Mouse (Mus musculus) hindbrain, embryonic 11.5 days (tissue): ENCODE measurements at regions not wholly inside any gene's neighbourhood (a gene's known extent, or its start where the extent isn't known, plus 50 kb on each side); places are given as distances from the start of the nearest gene placed in this dataset.
"Not testable (repeated sequence)": the region's sequence is repeated elsewhere in the genome, so short reads cannot be mapped to it uniquely, and the experiment has no call there.

Experiments used
- ATAC-seq: fragments of 200-750 bp; cut with Nextera tagmentation; 2 replicates; pipeline ENCODE4 v1.8.0; 2017; ENCODE audit warnings: mild to moderate bottlenecking, moderate TSS enrichment, moderate library complexity; ENCODE audit not compliant: low FRiP score
- DNase-seq: peaks from one replicate; pipeline ENCODE4 v3.0.0-alpha.2; 2015; ENCODE audit warnings: low spot score
- H3K27ac ChIP-seq: fragments of 300-500 bp; sonication (generic); 2 replicates; pipeline ENCODE4 v1.5.1; 2014; ENCODE audit warnings: mild to moderate bottlenecking, low read depth, low read length
- H3K27me3 ChIP-seq: fragments of 300-500 bp; sonication (generic); 2 replicates; pipeline ENCODE4 v1.6.1; 2014; ENCODE audit warnings: mild to moderate bottlenecking, low read length, moderate library complexity, mixed read lengths; ENCODE audit not compliant: control insufficient read depth, insufficient read depth
- H3K36me3 ChIP-seq: fragments of 300-500 bp; sonication (generic); 2 replicates; pipeline ENCODE4 v1.6.1; 2014; ENCODE audit warnings: mild to moderate bottlenecking, low read length, moderate library complexity, mixed read lengths; ENCODE audit not compliant: control insufficient read depth, insufficient read depth
- H3K4me1 ChIP-seq: fragments of 300-500 bp; sonication (generic); replicated peaks from 2 replicates; pipeline ENCODE4 v1.6.1; 2014; ENCODE audit warnings: low read length, mixed read lengths; ENCODE audit not compliant: control insufficient read depth, insufficient read depth
- H3K4me2 ChIP-seq: fragments of 300-500 bp; sonication (generic); replicated peaks from 2 replicates; pipeline ENCODE4 v1.6.1; 2014; ENCODE audit warnings: mild to moderate bottlenecking, low read depth, low read length
- H3K4me3 ChIP-seq: fragments of 300-500 bp; sonication (generic); 2 replicates; pipeline ENCODE4 v1.5.1; 2014; ENCODE audit warnings: low read depth, low read length
- H3K9ac ChIP-seq: fragments of 300-500 bp; sonication (generic); 2 replicates; pipeline ENCODE4 v1.6.1; 2014; ENCODE audit warnings: low read depth, low read length
- H3K9me3 ChIP-seq: fragments of 300-500 bp; sonication (generic); 2 replicates; pipeline ENCODE4 v1.6.1; 2016; ENCODE audit warnings: low read length; ENCODE audit not compliant: control insufficient read depth
- WGBS: fragments of 180-500 bp; shearing (Covaris S2); extraction: QIAGEN DNeasy Blood & Tissue Kit; methylation state at CpG from one replicate; pipeline ENCODE4 v1.1.7; 2014; 5-methylcytosine and 5-hydroxymethylcytosine counted together

DNA sequence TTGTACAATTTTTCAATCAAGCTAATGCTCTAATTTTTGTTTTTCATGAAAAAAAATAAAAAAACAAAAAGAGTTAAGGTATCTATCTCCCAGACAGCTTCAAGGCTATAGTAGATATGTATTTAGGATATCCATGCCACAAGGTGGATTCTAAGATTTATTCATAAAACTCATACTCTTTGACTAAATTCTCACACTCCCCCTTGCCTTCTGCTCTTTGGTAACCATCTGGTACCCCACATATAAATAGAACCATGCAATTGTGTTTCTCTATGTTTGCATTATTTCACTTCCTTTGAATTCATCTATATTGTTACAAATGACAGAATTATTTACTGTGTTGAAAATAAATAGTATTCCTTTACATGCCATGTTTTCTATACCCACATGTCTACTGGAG is 287.2 kb downstream of the Gm11232 start:
- Histone ChIP-seq H3K4me3 (no peak overlapping the region), H3K27ac (no peak overlapping the region), H3K4me1 (no peaks in the 10 kb centered on the region), H3K27me3 (no peaks in the 10 kb centered on the region), H3K9me3 (no peaks in the 10 kb centered on the region), H3K4me2 (no peak overlapping the region), H3K9ac (no peak overlapping the region), H3K36me3 (no peaks in the 10 kb centered on the region)
- ATAC-seq (no peak), DNase-seq (no peak)

DNA sequence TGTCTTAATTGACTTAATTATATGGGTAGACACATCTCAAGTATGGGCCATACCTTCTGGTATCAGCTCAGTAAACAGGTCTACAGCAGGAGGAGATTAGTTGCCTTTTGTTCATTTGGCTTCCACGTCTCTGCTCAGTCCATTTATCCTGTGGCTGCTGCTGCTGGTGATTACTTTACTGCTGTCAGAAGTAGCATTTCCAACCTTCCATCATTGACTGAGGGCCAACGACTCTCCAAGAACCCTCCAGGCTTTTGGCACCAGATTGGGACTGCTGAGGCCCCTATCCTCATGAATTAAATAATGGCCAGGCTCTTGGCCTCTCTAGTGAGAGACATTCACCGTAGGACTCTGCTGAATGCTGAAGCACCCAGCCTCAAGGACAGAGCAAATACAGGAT is 303.0 kb downstream of the Gm11232 start:
- no peaks in the 10 kb centered on the region for H3K27me3 ChIP-seq
- H3K36me3 ChIP-seq: no peaks in the 10 kb centered on the region
- no peak overlapping the region for H3K27ac ChIP-seq
- no peaks in the 10 kb centered on the region for H3K4me1 ChIP-seq
- no peaks in the 10 kb centered on the region for H3K9me3 ChIP-seq
- no peak overlapping the region for H3K4me3 ChIP-seq
- no peak for DNase-seq
- WGBS: 62% methylated on average over 3 of the region's 3 CpGs
- H3K4me2 ChIP-seq: no peak overlapping the region
- peak; percentile 53; the same call in 1 of the 2 replicates for ATAC-seq
- H3K9ac ChIP-seq: no peak overlapping the region

DNA sequence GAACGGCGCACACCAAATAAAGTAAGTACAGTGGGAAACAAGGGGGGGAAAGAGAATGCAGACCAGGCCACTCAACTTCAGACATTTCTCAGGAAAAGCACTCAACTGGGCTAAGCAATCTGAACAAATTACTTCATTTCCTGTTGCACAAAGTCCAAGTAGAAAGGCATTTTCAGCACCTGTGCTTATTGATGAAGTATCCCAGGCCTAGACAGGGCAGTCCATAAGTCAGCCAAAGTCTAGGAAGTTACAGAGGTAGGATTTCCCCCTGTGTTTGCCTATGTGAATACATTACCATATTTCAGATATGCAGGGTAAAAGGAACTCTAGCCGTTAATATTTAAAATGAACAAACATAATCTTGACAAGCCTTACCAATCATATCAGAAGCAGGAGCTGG is 304.3 kb downstream of the Gm11232 start:
- no peak for DNase-seq

DNA sequence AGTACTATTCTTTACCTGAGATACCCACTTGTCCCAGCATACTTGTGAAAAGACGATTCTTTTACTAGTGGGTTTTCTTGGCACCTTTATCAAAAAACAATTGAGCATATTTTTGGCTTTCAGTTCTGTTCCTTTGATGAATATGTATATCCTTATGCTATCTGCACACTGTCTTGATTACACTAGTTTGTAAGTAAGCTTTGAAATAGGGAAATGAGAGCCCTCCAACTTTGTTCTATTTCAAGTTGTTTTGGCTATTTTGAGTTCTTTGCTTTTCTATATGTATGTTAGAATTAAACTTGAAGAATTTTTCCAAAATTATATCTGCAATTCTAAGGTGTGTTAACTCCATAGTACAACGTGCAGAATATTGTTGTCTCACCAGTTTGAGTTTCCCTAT is 311.3 kb downstream of the Gm11232 start:
- DNase-seq: no peak
- no peak overlapping the region for H3K4me2 ChIP-seq
- no peaks in the 10 kb centered on the region for H3K36me3 ChIP-seq
- H3K9me3 ChIP-seq: no peaks in the 10 kb centered on the region
- 92% methylated on average over 2 of the region's 2 CpGs for WGBS
- H3K27me3 ChIP-seq: no peaks in the 10 kb centered on the region
- no peak overlapping the region for H3K27ac ChIP-seq
- H3K9ac ChIP-seq: no peak overlapping the region
- no peak overlapping the region for H3K4me3 ChIP-seq
- ATAC-seq: no peak
- H3K4me1 ChIP-seq: no peaks in the 10 kb centered on the region

More for the DNA sequence above, 304.3 kb downstream of the Gm11232 start:
- ATAC-seq: no peak
- Histone ChIP-seq H3K36me3 (no peaks in the 10 kb centered on the region), H3K9me3 (no peaks in the 10 kb centered on the region), H3K4me1 (no peaks in the 10 kb centered on the region), H3K4me2 (no peak overlapping the region), H3K27me3 (no peaks in the 10 kb centered on the region), H3K4me3 (no peak overlapping the region), H3K9ac (no peak overlapping the region), H3K27ac (no peak overlapping the region)
- WGBS: 93% methylated on average over 3 of the region's 3 CpGs

DNA sequence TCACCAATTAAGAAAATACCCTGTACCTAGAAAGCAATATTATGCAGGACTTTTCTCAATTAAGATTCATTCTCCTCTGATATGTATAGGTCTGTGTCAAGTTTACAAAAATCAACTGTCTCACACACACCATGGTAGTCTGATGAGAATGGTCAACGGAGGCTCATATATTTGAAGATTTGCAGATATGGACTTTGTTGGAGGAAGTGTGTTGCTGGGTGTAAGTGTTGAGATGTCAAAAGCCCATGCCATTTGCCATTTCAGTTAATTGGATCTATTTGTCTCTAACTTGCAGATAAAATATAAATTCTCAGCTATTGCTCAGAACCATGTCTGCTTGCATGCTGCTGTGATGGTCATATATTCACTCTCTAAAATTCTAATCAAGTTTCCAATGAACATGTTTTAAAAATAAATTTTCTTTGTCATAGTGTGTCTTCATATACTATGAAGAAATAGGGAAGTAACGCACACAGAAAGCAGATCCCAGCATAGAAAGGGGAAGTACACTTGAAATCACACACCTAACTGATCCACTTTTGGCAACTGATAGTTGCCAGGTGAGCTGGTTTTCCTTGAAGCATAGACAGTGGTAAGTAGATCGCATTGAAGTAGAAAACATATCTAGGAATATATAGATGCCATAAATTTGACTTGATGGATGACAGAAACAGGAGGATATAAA is 326.4 kb downstream of the Gm11232 start:
- Histone ChIP-seq H3K4me2 (no peak overlapping the region), H3K27ac (no peak overlapping the region), H3K27me3 (no peaks in the 10 kb centered on the region), H3K4me3 (no peak overlapping the region), H3K36me3 (no peaks in the 10 kb centered on the region), H3K9me3 (no peaks in the 10 kb centered on the region), H3K9ac (no peak overlapping the region), H3K4me1 (no peaks in the 10 kb centered on the region)
- WGBS: 92% methylated on average over 3 of the region's 3 CpGs
- no peak for DNase-seq
- no peak for ATAC-seq

DNA sequence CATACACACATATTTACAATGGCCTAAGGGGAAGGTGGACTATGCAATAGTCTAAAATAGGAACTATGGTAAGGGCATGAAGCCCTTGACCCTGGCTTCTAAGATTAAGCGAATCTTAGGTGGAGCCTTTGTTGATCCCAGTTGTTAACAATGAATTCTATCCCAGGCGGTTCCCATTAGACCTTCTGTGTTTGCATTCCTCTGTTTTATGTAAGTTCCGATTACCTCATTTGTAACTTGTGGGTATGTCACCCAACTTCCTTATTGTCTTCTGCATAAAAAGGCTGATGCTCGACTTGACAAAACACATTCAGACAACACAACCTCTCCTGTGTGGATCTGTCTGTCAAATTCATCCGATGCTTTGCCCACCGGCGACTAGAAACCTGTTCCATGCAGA is 335.6 kb downstream of the Gm11232 start:
- H3K4me3 ChIP-seq, H3K27me3 ChIP-seq, H3K9me3 ChIP-seq, H3K27ac ChIP-seq, ATAC-seq, H3K4me2 ChIP-seq, H3K36me3 ChIP-seq, DNase-seq, H3K9ac ChIP-seq, H3K4me1 ChIP-seq: not testable (repeated sequence)
- 85% methylated on average over 7 of the region's 7 CpGs for WGBS

DNA sequence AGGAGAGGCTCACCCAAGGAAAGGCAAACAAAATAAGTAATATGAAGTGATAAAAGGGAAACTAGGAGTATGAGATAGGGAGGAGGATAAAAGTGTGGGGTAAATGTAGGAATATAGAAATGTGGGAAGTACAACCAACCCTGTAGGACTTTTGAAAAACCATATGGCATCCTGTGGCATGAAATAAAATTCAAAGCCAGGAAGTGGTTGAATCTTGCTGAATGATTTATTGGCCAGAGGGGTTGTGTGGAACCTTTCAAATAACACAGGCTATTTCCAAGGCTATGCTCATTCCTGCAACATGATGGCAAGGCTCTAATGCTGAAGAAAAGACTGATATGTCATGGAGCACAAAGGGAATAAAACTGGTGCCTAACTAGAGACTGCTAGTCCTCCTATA is 347.9 kb downstream of the Gm11232 start:
- no peak for DNase-seq
- no peak overlapping the region for H3K27ac ChIP-seq
- no peak overlapping the region for H3K4me3 ChIP-seq
- H3K27me3 ChIP-seq: no peaks in the 10 kb centered on the region
- no peaks in the 10 kb centered on the region for H3K9me3 ChIP-seq
- no peaks in the 10 kb centered on the region for H3K4me1 ChIP-seq
- no peak overlapping the region for H3K9ac ChIP-seq
- no peaks in the 10 kb centered on the region for H3K36me3 ChIP-seq
- no peak overlapping the region for H3K4me2 ChIP-seq
- ATAC-seq: no peak

DNA sequence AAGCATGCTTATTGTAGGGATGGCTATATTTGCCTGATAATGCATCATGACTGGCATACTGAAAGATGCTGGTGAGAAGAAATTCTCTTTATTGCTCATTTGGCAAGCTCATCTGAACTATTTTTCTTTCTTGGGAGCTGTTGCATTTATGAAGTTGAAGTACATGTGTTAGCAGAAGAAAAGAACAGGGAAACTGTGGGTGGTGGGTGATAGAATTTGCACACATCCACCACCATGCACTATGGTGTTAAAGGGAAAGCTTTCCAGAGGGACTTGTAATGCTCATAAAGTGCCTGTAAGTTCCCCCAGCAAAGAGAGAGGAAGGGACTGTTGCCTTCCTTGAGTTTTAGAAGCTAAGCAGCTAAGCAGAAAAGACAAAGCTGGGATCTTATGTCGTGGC is 367.3 kb downstream of the Gm11232 start:
- Histone ChIP-seq H3K4me3 (no peak overlapping the region), H3K4me2 (no peak overlapping the region), H3K4me1 (no peaks in the 10 kb centered on the region), H3K27me3 (no peaks in the 10 kb centered on the region), H3K36me3 (no peaks in the 10 kb centered on the region), H3K9me3 (no peaks in the 10 kb centered on the region), H3K9ac (no peak overlapping the region), H3K27ac (no peak overlapping the region)
- no peak for DNase-seq
- WGBS: 83% methylated on average over 1 of the region's 1 CpGs
- ATAC-seq: no peak

DNA sequence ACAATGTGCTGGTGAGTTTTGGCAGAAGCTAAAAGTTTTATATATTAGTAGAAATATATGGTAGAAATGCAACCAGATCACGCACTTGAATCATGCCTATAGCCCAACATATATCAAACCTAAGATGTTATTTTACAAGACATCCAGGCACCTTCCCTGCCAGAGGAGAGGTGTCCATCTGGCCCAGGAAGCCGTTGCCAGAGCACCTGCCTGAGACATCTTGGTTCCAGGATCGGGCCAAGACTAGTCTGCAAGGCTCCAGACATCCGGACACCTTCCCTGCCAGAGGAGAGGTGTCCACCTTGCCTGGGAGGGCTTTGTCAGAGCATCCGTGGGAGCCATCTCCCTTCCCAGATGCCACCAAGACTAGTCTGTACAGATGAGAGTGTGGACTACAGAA is 388.5 kb downstream of the Gm11232 start:
- no peak overlapping the region for H3K9ac ChIP-seq
- no peaks in the 10 kb centered on the region for H3K27me3 ChIP-seq
- no peak overlapping the region for H3K4me3 ChIP-seq
- 95% methylated on average over 5 of the region's 5 CpGs for WGBS
- no peak overlapping the region for H3K27ac ChIP-seq
- H3K4me2 ChIP-seq: no peak overlapping the region
- H3K36me3 ChIP-seq: no peaks in the 10 kb centered on the region
- no peak for DNase-seq
- H3K9me3 ChIP-seq: no peaks in the 10 kb centered on the region
- no peak for ATAC-seq
- H3K4me1 ChIP-seq: no peaks in the 10 kb centered on the region
